Mouse (Mus musculus) heart, adult 2 months (tissue): ENCODE data around the gene 4930512M02Rik. TPM values are rescaled to one million over a fixed set of nuclear protein-coding genes. Genes with fewer than 3 reads are reported as not detected.
A peak's percentile ranks its signal among the peaks of the same experiment; 100 is the strongest.

Experiments
- DNase-seq, 2 experiments: peaks; one replicate each; pipeline ENCODE4 v3.0.0; 2021
- H3K27ac ChIP-seq: fragments of 200-600 bp; 2 replicates; pipeline ENCODE4 v1.8.1; 2022
- H3K27me3 ChIP-seq: fragments of 200-500 bp; 2 replicates; pipeline ENCODE4 v1.6.1; 2012; ENCODE audit warnings: mild to moderate bottlenecking, low read length, inconsistent platforms, mixed read lengths; ENCODE audit not compliant: control insufficient read depth, insufficient read depth
- H3K36me3 ChIP-seq: fragments of 200-500 bp; 2 replicates; pipeline ENCODE4 v1.6.1; 2012; ENCODE audit warnings: low read length, inconsistent platforms; ENCODE audit not compliant: control insufficient read depth, insufficient read depth
- H3K4me1 ChIP-seq: fragments of 200-500 bp; 2 replicates; pipeline ENCODE4 v1.6.1; 2011; ENCODE audit warnings: low read length; ENCODE audit not compliant: control insufficient read depth, insufficient read depth
- H3K4me3 ChIP-seq: fragments of 200-600 bp; 2 replicates; pipeline ENCODE4 v1.8.1; 2022
- H3K79me2 ChIP-seq: fragments of 200-500 bp; replicated peaks from 2 replicates; pipeline ENCODE4 v1.6.1; 2012; ENCODE audit warnings: mild to moderate bottlenecking, inconsistent platforms, low read length, moderate library complexity, mixed read lengths; ENCODE audit not compliant: control insufficient read depth, insufficient read depth
- H3K9ac ChIP-seq: fragments of 200-500 bp; 2 replicates; pipeline ENCODE4 v1.6.1; 2012; ENCODE audit warnings: low read depth, mild to moderate bottlenecking, control low read depth, inconsistent platforms, low read length, mixed read lengths
- CTCF ChIP-seq: fragments of 200-600 bp; IDR thresholded peaks from 2 replicates; pipeline ENCODE4 v1.8.1; 2022; ENCODE audit warnings: antibody characterized with exemption, mild to moderate bottlenecking, moderate library complexity
- EP300 ChIP-seq: fragments of 200-500 bp; IDR thresholded peaks from 2 replicates; pipeline ENCODE4 v1.6.1; 2011; ENCODE audit warnings: low read depth, low read length, control low read depth; ENCODE audit not compliant: insufficient read depth
- POLR2A ChIP-seq: fragments of 200-500 bp; IDR thresholded peaks from 2 replicates; pipeline ENCODE4 v1.6.1; 2011; ENCODE audit warnings: mild to moderate bottlenecking, low read depth, low read length, control low read depth; ENCODE audit not compliant: insufficient read depth
- WGBS: fragments of 180-500 bp; shearing (Covaris S2); methylation state at CpG from one replicate; pipeline ENCODE4 v1.1.7; 2018; 5-methylcytosine and 5-hydroxymethylcytosine counted together
- intact Hi-C: fragments of 180-260 bp; cut with DNase I; formaldehyde crosslinking; loops from one replicate; pipeline ENCODE4 v1.15.1; 2025
- polyA plus RNA-seq: library from polyadenylated mRNA; depleted of rRNA; stranded (reverse); fragments of >200 nt; gene quantifications from 2 replicates; pipeline ENCODE4 v1.2.3, GENCODE M21; 2012
- total RNA-seq, 2 experiments: library from RNA; stranded (reverse); gene quantifications; 2 replicates each; pipeline ENCODE4 v1.2.3; 2021

Gene 4930512M02Rik
- total and polyA plus RNA-seq, 3 experiments: not detected

DNA sequence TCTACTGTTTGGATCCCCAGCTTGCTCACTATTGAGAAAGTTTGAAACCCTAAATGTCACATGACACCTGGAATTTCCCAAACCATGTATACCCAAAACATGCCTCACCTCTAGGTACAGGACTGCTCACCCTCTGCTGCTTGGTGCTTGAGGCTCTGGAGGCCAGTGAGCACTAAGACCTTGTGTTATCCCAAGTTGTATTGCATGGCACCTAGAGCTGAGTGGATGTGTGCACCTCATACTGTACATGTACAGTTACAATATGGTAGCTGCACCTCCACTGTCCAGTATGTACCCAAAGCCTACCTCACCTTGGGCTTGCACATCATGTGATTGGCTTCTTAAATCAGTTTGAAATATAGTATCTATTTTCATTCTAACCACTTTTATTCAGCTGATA is 16.7 kb upstream of the 4930512M02Rik start:
- no peak overlapping the region for H3K4me3 ChIP-seq
- H3K79me2 ChIP-seq: no peaks in the 10 kb centered on the region
- no peaks in the 10 kb centered on the region for H3K4me1 ChIP-seq
- no peak for DNase-seq
- TF ChIP-seq CTCF (no peak), POLR2A (no peak), EP300 (no peak)
- intact Hi-C loops: no loop called here
- no peak overlapping the region for H3K27ac ChIP-seq
- no peak overlapping the region for H3K9ac ChIP-seq
- H3K27me3 ChIP-seq: no peaks in the 10 kb centered on the region
- no peaks in the 10 kb centered on the region for H3K36me3 ChIP-seq

DNA sequence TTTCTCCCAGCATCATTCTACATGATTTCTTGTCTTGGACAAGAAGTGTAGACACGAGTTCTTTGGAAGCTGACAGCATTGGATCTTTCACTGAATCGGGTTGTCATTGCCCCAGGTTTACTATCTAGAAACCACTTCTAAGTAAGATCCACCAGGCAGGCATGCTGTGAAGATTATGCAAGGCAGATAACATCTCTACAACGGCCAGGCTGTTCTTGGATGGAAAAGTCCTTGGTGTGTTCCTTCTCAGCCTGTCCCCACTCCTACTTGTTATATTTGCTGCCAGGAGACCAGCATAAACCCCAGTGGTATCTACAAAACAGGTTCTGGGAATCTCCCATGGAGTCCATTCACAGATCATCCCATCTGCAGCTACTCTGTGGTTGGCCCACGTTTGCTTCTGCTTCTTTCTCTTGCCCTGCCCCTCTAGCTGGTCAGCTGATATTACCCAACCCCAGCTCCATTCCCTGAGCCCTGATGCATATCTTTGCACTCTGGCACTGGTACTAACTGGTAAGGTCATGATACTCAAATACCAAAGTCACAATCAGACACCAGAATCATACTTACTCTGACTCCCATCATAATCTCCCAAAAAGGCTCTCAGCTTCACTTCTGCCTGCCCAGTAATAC is 3.4 kb downstream of the 4930512M02Rik start:
- intact Hi-C loops: no loop called here
- Histone ChIP-seq H3K79me2 (no peaks in the 10 kb centered on the region), H3K27ac (no peak overlapping the region), H3K36me3 (no peaks in the 10 kb centered on the region), H3K27me3 (no peaks in the 10 kb centered on the region), H3K9ac (no peak overlapping the region), H3K4me1 (no peaks in the 10 kb centered on the region), H3K4me3 (no peak overlapping the region)
- no peak for DNase-seq
- 33% methylated on average over 4 of the region's 4 CpGs for whole genome bisulfite sequencing
- no peak for TF ChIP-seq POLR2A
- TF ChIP-seq EP300: no peak
- TF ChIP-seq CTCF: no peak

DNA sequence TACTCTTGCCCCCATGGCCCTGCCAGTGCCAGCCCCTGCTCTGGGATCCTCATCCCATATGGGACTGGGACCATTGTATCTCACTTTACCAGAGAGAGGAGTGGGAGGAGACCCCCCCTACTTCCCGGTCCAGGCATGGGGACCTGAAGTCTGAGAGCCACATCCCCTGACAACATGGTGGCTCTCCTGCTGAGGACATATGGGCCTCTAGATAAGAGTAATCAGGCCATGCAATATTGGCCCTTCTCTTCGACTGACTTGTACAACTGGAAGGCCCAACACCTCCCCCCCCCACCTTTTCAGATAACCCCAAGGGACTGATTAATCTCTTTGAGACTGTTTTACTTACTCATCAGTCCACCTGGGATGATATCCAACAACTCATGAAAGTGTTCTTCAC is 18.4 kb downstream of the 4930512M02Rik start:
- intact Hi-C loops: no loop called here
- Histone ChIP-seq H3K9ac (no peak overlapping the region), H3K79me2 (no peaks in the 10 kb centered on the region), H3K4me3 (no peak overlapping the region), H3K36me3 (no peaks in the 10 kb centered on the region), H3K27me3 (no peaks in the 10 kb centered on the region), H3K4me1 (no peaks in the 10 kb centered on the region), H3K27ac (no peak overlapping the region)
- TF ChIP-seq EP300: no peak
- TF ChIP-seq POLR2A: no peak
- TF ChIP-seq CTCF: no peak
- 75% methylated on average over 2 of the region's 2 CpGs for WGBS
- no peak for DNase-seq

DNA sequence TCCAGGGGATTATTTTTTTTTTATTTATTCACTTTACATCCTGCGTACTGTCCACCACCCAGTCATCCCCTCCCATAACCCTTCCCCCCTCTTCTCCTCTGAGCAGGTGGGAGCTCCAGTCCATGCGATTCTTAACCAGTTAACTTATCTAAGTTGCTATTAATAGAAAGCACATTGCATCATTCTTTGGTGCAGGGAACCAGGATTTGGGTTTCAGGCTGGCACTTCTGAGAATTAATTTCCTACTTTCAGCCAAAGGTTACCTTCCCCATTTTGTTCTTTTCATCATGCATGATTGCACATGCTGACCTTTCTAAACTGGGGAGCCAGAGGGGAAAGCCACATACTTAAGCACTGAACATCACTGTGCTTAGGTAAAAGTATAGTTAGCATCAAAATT is 40.3 kb downstream of the 4930512M02Rik start:
- Histone ChIP-seq H3K79me2 (no peaks in the 10 kb centered on the region), H3K4me3 (no peak overlapping the region), H3K36me3 (no peaks in the 10 kb centered on the region), H3K27ac (no peak overlapping the region), H3K9ac (no peak overlapping the region), H3K4me1 (no peaks in the 10 kb centered on the region), H3K27me3 (no peaks in the 10 kb centered on the region)
- no peak for DNase-seq
- TF ChIP-seq CTCF (no peak), EP300 (no peak), POLR2A (no peak)
- 40% methylated on average over 2 of the region's 2 CpGs for WGBS
- intact Hi-C loops: no loop called here

DNA sequence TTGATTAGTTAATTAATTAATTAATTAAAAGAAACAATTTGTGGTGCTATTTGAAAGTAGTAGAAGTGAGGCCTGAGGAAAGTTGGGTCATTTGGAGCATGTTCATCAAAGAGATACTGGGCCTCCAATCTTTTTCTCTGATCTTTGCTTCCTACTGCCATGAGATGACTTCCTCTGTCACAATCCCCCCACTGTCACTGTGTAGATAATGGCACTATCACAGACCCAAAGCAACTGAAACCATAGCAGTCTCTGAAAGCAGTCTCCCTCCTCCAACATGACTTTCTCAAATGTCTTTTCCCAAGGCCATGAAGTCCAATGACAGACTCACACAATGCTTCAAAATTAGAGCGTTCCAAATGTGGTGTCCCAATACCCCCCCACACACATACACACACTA is 41.2 kb downstream of the 4930512M02Rik start:
- intact Hi-C loops: no loop called here
- Histone ChIP-seq H3K27me3 (no peaks in the 10 kb centered on the region), H3K79me2 (no peaks in the 10 kb centered on the region), H3K9ac (no peak overlapping the region), H3K4me1 (no peaks in the 10 kb centered on the region), H3K4me3 (no peak overlapping the region), H3K36me3 (no peaks in the 10 kb centered on the region), H3K27ac (no peak overlapping the region)
- WGBS: 87% methylated on average over 1 of the region's 1 CpGs
- TF ChIP-seq CTCF (no peak), EP300 (no peak), POLR2A (no peak)
- DNase-seq: no peak

DNA sequence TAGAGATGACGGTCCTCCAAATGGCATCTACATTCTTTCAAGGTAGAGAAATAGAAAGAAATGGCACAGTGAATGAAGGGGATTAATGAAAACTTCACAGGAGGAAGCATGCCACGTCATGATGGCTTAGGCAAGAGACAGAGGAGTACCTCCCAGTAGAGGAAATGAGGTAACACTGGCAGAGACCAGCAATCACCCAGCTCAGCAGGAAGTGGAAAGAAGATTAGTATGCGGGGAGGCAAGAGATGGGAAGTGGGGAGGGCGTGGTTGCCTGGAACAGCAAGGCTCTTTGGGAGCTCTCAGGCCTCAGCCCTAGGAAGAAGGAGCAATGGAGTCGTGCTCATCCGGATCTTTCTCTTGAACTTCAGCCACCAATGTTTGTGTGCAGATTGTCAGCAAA is 53.9 kb downstream of the 4930512M02Rik start:
- intact Hi-C loops: no loop called here
- Histone ChIP-seq H3K4me3 (no peak overlapping the region), H3K4me1 (no peaks in the 10 kb centered on the region), H3K27me3 (no peaks in the 10 kb centered on the region; the same call in 1 of the 2 replicates), H3K79me2 (no peaks in the 10 kb centered on the region), H3K27ac (no peak overlapping the region), H3K9ac (no peak overlapping the region), H3K36me3 (no peaks in the 10 kb centered on the region)
- TF ChIP-seq EP300: no peak
- no peak for TF ChIP-seq CTCF
- no peak for TF ChIP-seq POLR2A
- DNase-seq: peak in 1 of 2 experiments; percentile 30
- WGBS: 33% methylated on average over 6 of the region's 6 CpGs
